Mouse (Mus musculus) retina, adult 2 months (tissue): ENCODE measurements at regions not wholly inside any gene's neighbourhood (a gene's known extent, or its start where the extent isn't known, plus 50 kb on each side); places are given as distances from the start of the nearest gene placed in this dataset.
"Not testable (repeated sequence)": the region's sequence is repeated elsewhere in the genome, so short reads cannot be mapped to it uniquely, and the experiment has no call there.

Experiments
- DNase-seq: peaks from one replicate; pipeline ENCODE4 v3.0.0-alpha.2; 2012; ENCODE audit warnings: low read depth, low spot score

DNA sequence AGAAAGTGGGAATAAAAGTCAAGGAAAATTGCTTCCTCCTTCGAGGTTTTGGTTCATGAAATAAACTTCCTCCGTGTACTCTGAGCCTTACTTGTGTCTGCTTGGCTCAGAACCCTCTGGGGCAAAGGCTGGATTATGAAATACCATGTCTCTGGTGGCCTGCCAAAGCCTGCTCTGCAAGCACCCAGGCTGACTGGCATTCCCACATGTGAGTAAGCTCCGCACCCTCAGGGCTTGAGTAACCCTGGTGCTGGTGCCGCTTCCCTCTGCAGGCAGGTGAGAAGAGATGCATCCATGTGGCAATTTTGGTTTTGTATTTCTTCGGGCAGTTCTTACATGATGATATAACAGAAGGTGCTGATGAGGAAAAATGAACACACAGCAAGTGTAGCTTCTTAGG lies 66.0 kb downstream of the Nr2f2 start:
- no peak for DNase-seq

DNA sequence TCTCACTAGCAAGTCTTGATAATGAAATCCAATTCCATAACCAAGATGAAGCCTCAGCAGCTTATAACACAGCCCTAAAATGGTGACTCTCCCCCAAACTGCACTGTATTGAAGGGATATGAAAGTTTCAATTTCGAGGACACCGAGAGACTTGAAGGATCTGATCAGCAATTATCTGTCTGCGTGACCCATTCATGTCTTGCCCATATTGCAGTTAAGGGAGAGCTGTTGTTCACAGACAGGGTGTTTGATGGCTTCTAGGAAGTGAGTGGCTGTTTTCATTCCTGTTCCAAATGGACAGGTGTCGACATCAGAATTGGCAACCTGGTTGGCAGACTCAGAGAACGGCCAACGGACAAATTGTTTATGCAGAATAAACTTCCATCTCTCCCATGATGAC lies 75.1 kb downstream of the Nr2f2 start:
- no peak for DNase-seq

DNA sequence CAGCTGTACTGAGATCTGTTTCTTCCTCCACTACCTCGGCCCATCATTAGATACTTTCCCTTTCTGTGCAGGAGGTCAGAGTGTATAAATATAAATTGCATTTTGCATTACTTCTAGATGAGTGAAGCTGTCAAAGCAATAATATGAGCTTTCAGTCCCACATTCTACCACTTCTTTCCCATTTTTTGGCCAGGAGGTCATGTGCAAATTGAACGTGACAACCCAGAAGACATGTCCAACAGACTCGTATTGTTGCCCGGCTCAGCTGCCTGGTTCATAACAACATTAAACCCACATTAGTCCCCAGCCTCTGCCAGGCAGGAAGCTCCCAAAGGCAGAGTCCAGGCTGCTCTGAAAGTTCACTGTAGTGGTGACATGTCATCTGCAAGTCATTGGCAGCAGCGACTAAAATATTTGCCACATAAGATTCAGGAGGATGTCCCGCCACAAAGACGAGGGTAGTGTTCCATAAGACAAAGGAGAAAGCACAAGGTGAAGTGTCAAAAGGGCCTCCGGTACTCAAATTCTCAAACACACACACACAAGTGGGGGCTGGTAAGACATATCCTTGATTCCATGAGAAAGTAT lies 75.7 kb downstream of the Nr2f2 start:
- no peak for DNase-seq

DNA sequence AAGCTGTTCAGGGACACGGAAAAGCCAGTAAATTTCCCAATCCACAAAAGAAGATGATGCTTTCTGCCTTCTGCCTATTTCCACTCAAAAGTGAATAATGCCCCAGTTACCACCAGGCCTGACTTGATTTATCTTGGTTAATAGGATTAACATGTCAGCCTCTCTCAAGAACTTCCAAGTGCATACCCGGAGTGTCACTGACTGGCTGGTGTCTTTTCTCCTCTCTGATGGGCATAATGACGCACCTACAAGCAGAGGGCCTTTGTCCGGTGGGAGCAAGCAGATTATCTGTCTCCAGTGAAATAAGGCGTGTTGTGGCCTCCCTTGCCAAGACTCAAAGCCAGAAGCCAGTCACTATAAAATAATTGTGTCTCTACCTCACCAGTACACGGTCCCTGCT lies 76.3 kb downstream of the Nr2f2 start:
- no peak for DNase-seq

DNA sequence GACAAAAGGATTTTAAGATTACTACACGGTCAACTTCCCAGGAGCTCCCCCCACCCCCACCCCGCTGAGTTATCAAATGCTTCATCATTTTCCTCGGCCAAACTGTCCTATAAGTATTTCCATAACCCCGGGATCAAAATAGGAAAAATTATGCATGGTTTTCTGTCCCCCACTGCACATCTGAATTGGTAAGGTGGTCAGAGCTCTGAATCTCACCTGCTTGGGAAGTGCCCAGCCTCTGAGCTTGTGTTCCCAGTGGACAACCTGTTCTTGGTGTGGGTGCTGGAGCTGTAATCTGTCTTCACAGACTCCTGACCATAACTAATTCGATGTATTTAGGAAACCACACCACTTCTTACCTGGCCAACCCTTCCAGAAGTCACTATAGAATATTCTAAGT lies 77.9 kb downstream of the Nr2f2 start:
- no peak for DNase-seq

DNA sequence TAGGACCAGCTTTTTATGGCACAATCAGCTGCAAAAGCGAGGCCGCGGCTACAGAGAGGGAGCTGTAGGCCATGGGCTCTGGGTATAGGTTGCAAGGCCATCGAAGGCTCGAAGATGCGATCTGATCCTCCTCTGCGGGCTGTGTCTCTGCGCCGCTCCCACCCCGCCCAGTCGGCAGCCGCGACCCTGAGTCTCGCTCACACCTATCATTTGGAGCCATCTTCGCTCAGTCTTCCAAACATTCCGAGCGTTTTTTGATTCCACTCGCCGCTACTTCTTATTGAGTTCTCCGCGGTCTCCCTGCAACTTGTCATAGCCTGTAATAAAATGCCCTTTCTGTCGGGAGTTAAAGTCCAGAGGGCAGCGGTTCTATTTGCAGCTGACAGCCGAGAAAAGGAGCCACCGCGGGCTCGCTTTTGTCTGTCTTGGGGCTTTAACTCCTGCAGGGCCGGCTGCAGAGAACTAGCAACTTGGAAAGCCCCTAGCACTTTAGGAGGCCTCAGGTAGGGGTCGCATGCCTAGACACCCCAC lies 78.6 kb downstream of the Nr2f2 start:
- no peak for DNase-seq

DNA sequence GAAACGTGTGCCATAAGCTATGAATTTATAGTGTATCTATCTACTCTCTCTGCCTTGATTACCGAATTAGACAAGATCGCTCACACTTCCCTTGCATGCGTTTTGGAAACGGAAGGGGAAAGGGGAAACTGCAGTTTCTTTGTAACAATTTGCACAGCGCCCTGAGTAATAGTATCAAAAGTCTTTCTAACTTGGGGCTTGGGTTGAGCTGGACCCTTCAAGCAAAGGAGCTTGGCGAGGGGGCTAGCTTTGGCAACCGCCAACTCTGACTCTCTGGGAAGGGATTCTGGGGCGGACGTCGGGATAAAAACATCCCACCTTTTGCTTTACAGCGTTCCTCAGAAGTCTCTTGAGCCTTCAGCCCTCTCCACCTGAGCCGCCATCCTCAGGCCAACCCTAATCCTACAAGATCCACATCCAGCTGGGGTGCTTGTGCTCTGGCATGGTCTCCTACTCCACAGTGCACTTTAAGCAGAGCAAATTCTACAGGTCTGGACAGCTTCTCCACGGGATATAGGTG lies 79.6 kb downstream of the Nr2f2 start:
- DNase-seq, result no peak

DNA sequence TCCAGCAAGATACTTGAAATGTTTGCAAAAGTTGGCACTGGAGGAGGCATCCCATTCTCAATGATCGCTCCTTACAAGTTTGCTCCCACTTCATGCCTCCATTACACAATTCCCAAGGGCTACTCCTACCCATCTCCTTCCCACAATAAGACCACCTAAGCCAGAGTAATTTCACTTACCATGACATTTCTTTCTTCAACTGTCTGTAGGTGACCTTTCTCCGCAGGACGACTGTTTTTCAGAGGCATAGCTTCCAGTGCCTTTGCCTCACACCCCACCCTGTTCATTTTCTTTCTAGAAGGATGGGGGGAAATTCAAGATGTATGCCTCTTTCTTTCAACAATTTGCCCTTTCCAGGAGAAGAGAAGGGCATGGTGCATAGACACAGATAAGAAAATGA lies 81.2 kb downstream of the Nr2f2 start:
- DNase-seq, result no peak

DNA sequence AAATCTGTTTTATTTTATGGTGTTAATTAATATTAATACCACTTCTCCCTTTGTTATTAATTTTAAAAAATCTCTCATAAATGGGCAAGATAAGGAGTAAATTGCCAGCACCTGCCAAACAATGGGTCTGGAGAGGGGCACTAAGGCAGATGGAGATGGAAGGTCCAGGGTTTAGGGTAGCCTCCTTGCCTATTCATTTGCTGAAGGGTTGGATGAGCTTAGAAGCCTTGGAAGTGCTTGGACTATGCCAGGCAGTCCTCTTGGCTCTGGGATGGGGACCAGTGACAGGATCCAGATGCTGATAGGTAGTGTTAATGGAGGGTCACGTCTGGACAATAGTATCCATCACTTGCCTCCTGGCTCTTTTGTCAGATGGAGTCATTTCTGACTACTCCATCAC lies 82.7 kb downstream of the Nr2f2 start:
- DNase-seq, result no peak

DNA sequence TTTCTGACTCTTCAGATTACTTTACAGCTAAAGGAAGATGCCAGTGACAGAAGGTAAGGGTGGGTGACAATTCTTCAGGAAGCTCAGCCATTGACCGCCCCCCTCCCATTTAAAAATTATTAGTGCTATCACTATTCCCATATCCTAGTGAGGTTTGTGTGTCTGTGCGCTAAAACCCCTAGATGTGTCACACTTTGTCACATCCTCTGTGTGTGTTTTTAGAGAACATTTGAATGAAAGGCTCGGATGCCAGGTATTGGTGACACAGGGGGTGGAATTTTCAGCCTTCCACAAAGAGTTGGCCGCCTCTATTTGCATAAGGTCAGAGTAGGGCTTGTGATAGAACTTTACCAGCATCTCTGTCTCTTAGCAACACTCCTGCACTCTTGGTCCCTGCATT lies 83.4 kb downstream of the Nr2f2 start:
- no peak for DNase-seq

DNA sequence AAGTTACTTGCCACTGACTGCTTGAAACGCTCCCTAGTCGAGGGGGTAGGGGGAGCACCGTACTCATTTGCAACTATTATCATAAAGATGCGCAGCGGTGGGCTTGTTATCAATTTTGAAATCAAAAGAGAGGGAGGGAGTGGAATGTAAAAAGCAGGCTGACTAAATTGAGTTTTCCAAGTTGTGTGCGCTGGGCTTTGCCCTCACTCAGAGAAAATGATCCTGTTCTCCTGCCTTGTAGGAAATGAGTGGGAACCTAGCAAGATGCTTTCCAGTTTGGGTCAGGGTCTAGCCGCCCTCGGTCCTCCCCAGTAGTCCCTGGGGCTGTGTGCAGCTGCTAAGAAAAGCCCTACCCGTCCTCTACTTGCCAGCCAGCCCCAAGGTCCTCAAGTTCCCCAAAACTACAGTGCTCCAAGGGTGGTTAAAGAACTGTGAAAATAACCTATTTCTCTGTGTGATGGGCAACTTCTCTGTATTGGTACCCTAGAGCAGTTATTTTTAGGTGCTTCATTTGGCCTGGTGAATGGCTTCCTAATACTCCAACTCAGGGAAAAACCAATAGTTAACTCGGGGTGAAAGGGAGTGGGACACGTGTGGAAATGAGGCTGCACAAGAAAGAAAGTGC lies 84.5 kb downstream of the Nr2f2 start:
- no peak for DNase-seq

DNA sequence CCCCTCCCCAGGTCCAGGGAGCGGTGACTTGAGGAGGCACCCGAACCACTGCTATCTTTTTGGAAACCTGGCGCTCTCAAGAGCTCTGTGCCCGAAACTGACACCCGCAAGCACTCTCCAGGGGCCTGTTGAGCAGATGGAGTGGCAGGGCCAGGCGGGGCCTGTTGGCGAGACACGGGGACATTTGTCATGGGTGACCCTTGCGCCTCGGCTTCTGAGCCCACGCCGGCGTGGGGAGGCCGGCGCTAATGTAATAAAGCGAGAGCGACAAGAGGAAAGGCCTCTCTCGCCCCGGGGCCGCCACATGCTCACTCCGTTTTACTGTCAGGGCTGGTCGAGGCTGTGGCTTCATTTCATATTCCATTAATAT lies 85.2 kb downstream of the Nr2f2 start:
- DNase-seq, result no peak

DNA sequence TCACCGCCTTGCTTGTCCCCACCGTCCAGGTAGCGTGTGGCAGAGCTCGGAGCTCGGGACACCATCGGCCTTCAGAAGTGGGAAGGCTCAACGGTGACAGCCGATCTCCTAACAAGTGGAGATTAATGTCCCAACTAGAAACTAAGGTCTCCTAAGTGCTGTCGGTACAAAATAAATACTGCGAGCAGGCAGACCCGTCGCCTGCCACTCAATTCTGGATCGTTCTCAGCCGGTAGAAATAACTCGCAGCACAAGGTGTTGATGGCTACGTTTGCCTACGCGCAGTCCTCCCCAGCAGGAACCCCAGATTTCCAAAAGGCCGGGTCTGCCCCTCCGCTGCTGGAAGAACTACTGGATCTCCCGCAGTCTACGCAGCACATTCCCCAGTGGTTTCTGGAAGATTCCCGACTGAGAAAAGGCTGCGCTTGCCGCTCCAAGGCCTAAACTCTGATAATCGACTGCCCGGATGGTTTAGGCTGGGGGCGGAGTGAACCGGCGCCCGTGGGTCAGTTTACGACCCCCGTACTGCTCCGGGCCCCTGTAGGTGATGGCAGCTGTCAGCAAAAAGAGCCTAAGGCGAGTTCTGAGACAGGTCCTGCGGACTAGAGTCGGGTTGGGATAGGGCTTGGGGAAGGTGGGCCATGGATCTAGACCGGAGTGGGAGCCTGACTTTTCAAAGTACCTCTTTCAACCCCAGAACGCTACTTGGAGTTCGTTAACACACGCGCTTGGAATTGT lies 85.7 kb downstream of the Nr2f2 start:
- DNase-seq, result no peak

DNA sequence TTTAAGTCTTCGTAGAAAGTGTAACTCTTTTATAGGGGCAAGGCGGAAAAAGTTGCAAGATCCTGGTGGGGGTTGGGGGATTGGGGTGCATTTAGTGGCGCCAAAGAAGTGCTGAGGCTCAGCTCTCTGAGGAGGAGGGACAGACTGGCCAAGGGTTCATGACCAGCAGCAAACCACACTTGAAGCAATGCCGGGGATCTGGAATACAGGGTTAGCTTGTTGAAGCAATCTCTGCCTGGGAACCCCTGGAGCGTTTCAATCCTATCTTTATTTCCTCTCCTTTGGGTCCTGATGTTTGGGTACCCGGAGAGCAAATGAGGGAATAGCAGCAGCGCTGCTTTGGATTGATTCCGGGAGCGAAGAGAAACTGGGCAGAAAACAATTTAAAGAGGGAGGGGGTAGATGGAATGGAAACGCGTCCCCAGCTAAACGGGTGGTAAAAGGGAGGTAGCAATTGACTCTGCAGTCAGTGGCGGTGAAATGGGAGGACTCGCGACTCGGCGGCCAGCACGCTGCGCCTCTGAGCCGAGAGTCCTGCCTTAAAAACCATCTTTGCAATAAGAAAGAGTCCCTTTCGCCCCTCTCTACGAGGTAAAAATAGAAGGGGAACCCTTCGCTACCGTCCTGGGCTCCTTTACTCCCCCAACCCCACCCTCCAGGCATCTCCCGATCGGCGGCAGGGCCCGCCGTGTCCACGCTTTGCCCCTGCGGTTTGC lies 86.5 kb downstream of the Nr2f2 start:
- DNase-seq, result no peak

DNA sequence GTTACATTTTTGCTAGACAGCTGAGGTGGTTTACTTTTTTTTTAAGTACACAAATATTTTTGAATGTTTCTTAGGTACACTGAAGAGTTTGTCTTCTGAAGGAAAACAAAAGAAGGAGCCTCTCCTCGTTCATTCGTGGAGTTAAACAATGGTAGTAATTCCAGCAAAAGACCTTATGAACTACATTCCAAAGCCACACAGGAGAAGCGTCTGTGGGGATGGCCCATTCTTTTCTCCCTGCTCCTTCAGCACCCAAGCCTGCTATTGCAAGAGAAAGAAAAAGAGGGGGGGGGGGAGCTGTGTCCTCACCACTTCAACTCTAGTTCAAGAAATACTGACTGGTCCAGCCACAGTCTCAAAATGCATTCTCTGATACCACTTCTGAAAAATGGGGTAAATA lies 87.4 kb downstream of the Nr2f2 start:
- no peak for DNase-seq

DNA sequence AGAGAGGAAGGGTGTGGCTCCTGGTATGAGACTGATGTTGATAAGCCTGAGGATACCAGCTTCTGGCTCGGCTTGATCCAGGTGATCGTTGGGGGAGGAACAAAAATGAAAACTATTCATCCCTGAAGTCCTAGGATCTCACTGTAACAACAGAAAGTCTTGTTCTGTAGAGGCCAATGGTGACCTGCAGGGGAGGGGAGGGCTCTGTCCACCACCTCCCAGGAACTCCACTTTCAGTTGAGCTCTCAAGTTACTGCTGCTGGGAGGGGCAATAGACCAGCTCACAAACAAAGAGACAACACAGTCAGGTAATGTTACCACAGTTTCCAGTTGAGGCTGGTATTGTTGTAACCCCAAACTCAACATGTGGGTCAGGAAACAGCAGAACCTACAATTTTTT lies 90.5 kb downstream of the Nr2f2 start:
- no peak for DNase-seq

DNA sequence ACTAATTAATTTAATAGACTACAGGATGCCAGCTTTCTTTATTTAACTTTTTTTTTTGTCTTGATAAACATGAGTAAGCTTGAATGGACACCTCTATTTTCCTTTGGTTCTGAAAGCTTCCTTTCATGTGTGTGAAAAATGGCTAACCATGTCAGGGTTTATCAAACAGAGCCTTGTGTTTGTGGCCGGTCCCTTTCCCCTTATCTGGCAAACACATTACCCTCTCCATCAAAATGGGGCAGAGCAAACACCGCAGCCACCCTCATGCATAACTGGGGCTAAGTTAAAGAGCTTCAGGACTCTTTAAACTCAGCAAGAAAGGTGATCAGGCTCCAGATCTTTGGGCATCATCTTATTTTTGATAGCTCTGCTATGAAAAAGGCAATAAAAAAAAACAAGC lies 92.2 kb downstream of the Nr2f2 start:
- DNase-seq, result no peak

DNA sequence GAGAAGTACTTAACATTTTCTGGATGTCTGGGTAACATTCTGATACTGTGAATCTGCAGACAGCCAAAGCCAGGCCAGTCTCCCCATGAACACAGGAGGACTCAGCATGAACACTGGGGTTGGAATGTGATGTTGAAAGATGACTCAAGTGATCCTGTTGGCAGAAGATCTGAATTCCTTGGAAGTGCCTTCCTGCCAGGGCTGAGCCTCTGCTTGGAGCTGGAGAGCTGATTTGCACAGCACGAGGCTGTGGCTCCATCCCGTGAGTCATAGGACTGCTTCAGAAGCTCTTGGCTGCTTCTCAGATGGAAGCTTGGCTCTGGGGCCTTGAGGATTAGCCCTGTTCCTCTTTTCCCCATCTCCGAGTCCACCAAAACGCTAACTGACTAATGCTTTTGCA lies 99.5 kb downstream of the Nr2f2 start:
- no peak for DNase-seq

DNA sequence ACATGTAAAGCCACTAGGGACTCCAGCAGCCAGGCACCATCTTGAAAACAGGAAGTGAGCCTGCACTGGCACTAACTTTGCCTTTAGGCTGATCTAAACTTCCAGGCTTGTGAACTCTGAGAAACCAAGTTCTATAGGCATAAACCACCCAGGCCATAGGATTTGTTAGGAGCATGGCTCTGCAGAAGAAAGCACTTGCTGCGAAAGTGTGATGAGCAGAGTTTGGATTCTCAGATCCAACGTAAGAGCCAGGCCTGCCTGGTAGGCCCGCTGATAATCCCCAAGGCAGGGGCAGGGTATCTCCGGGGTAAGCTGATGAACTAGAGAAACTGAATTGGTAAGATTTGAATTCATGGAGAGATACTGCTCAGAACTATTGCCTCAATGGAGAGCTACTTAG lies 109.7 kb downstream of the Nr2f2 start:
- no peak for DNase-seq

DNA sequence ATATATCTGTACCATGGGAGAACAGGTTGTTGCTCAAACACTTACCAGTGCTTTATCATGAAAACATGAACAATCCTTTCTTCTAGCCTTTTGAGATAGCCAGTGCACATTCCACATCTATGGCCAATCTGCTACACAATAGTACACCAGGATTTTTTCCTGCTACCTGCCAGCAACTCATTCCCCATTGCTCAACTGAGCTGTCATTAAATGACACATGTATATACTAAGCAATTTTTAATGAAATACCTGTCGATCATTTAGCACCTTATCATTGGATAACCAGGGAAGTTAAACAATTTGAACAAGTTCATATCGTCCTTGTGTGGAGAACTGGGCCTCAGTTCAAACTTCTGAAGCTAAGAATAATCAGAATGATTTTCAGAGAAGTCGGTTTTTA lies 111.5 kb downstream of the Nr2f2 start:
- no peak for DNase-seq

DNA sequence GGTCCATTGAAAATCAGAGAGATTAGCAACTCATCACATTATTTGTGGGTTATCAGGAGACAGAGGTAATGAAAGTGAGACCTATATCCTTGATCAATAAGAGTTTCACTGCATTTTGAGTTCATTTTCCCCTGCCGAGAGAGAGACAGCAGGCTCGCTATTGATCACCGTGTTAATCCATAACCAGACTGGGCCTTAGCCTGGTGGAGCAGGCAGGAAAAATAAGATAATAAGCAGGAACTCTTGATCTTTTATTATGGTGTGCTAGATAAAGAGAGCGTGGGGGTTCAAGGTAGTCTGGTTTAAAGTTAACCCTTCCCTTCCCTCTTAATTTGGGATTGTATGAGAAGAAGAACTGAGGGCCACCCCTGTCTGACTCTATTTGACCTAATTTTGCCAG lies 113.3 kb downstream of the Nr2f2 start:
- no peak for DNase-seq

DNA sequence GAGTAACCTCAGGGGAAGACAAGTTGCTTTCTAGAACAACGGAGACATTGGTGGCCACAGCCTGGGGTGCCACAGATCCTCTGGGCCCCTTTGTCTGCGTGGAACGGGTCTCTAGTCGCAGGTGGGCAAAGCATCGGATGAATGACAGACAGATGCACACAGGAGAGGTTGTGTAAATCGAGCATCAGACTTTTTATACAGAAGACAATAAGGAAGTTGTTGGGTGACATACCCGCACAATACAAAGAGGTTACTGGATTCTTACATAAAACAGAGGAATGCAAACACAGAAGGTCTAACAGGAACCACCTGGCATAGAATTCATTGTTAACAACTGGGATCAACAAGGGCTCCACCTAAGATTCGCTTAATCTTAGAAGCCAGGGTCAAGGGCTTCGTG lies 127.5 kb downstream of the Nr2f2 start:
- DNase-seq, result not testable (repeated sequence)
